Mouse (Mus musculus): ENCODE measurements at regions not wholly inside any gene's neighbourhood (a gene's known extent, or its start where the extent isn't known, plus 50 kb on each side); places are given as distances from the start of the nearest gene placed in this dataset.

GRCm38 (mm10) chr9:94239479-94240241 lies 298.2 kb downstream of the 1190002N15Rik start:
- 79% methylated on average over 8 of the region's 8 CpGs for WGBS
- H3K4me3 ChIP-seq, result no peak overlapping the region
- H3K4me2 ChIP-seq, result no peak overlapping the region
- H3K9ac ChIP-seq, result no peak overlapping the region
- no peaks in the 10 kb centered on the region for H3K27me3 ChIP-seq (replicated peaks)
- H3K4me1 ChIP-seq (replicated peaks), result no peaks in the 10 kb centered on the region
- no peaks in the 10 kb centered on the region for H3K9me3 ChIP-seq (replicated peaks)
- ATAC-seq (ENCODE audit: insufficient number of reproducible peaks, low FRiP score), result no peak
- no peaks in the 10 kb centered on the region for H3K36me3 ChIP-seq
- H3K27ac ChIP-seq (ENCODE audit: poor library complexity, severe bottlenecking), result no peak overlapping the region

GRCm38 (mm10) chr9:94238565-94238964 lies 299.3 kb downstream of the 1190002N15Rik start:
- H3K4me3 ChIP-seq, result no peak overlapping the region
- no peak for ATAC-seq (ENCODE audit: insufficient number of reproducible peaks, low FRiP score)

GRCm38 (mm10) chr9:94229537-94229936 lies 308.3 kb downstream of the 1190002N15Rik start:
- Histone ChIP-seq H3K9me3 (replicated peaks) (no peaks in the 10 kb centered on the region), H3K4me1 (replicated peaks) (no peaks in the 10 kb centered on the region), H3K9ac (no peak overlapping the region), H3K36me3 (no peaks in the 10 kb centered on the region), H3K4me3 (no peak overlapping the region), H3K4me2 (no peak overlapping the region), H3K27ac (ENCODE audit: poor library complexity, severe bottlenecking) (no peak overlapping the region), H3K27me3 (replicated peaks) (no peaks in the 10 kb centered on the region)
- ATAC-seq (ENCODE audit: insufficient number of reproducible peaks, low FRiP score), result no peak
- 73% methylated on average over 2 of the region's 2 CpGs for WGBS

More at GRCm38 (mm10) chr9:94238565-94238964, 299.3 kb downstream of the 1190002N15Rik start:
- Histone ChIP-seq H3K27ac (ENCODE audit: poor library complexity, severe bottlenecking) (no peak overlapping the region), H3K9ac (no peak overlapping the region), H3K36me3 (no peaks in the 10 kb centered on the region), H3K9me3 (replicated peaks) (no peaks in the 10 kb centered on the region), H3K27me3 (replicated peaks) (no peaks in the 10 kb centered on the region), H3K4me2 (no peak overlapping the region), H3K4me1 (replicated peaks) (no peaks in the 10 kb centered on the region)

GRCm38 (mm10) chr9:94219116-94219515 lies 318.8 kb downstream of the 1190002N15Rik start:
- Histone ChIP-seq H3K27me3 (replicated peaks) (no peaks in the 10 kb centered on the region), H3K9ac (no peak overlapping the region), H3K4me3 (no peak overlapping the region), H3K27ac (ENCODE audit: poor library complexity, severe bottlenecking) (no peak overlapping the region), H3K4me1 (replicated peaks) (0 out of 2 replicates have a peak, but pooled peaks cover 7% of the 10 kb centered on the region), H3K9me3 (replicated peaks) (no peaks in the 10 kb centered on the region), H3K36me3 (no peaks in the 10 kb centered on the region), H3K4me2 (no peak overlapping the region)
- 59% methylated on average over 2 of the region's 2 CpGs for WGBS
- no peak for ATAC-seq (ENCODE audit: insufficient number of reproducible peaks, low FRiP score)

- Histone ChIP-seq H3K27me3 (replicated peaks) (no peaks in the 10 kb centered on the region), H3K4me1 (replicated peaks) (0 out of 2 replicates have a peak, but pooled peaks cover 7% of the 10 kb centered on the region), H3K4me2 (no peak overlapping the region), H3K27ac (ENCODE audit: poor library complexity, severe bottlenecking) (no peak overlapping the region), H3K4me3 (no peak overlapping the region), H3K9ac (no peak overlapping the region), H3K36me3 (no peaks in the 10 kb centered on the region), H3K9me3 (replicated peaks) (no peaks in the 10 kb centered on the region)
- ATAC-seq (ENCODE audit: insufficient number of reproducible peaks, low FRiP score), result peak; percentile 36; the same call in 1 of the 2 replicates
- 47% methylated on average over 8 of the region's 8 CpGs for WGBS
These were observed 321.2 kb downstream of the 1190002N15Rik start for GRCm38 (mm10) chr9:94216414-94217279.

- 57% methylated on average over 9 of the region's 9 CpGs for WGBS
- H3K4me1 ChIP-seq (replicated peaks), result peaks cover 11% of the 10 kb centered on the region
- H3K27ac ChIP-seq (ENCODE audit: poor library complexity, severe bottlenecking), result no peak overlapping the region
- H3K9me3 ChIP-seq (replicated peaks), result no peaks in the 10 kb centered on the region
- no peak overlapping the region for H3K9ac ChIP-seq
- no peaks in the 10 kb centered on the region for H3K27me3 ChIP-seq (replicated peaks)
- no peak for ATAC-seq (ENCODE audit: insufficient number of reproducible peaks, low FRiP score)
- H3K36me3 ChIP-seq, result no peaks in the 10 kb centered on the region
- H3K4me3 ChIP-seq, result no peak overlapping the region
- no peak overlapping the region for H3K4me2 ChIP-seq
These were observed 327.2 kb downstream of the 1190002N15Rik start for GRCm38 (mm10) chr9:94210467-94211249.

GRCm38 (mm10) chr9:94208987-94209386 lies 328.9 kb downstream of the 1190002N15Rik start:
- H3K4me3 ChIP-seq, result no peak overlapping the region
- no peaks in the 10 kb centered on the region for H3K9me3 ChIP-seq (replicated peaks)
- no peaks in the 10 kb centered on the region for H3K27me3 ChIP-seq (replicated peaks)
- H3K4me2 ChIP-seq, result no peak overlapping the region
- H3K9ac ChIP-seq, result no peak overlapping the region
- WGBS, result 78% methylated on average over 3 of the region's 3 CpGs
- H3K36me3 ChIP-seq, result no peaks in the 10 kb centered on the region
- no peak for ATAC-seq (ENCODE audit: insufficient number of reproducible peaks, low FRiP score)
- no peak overlapping the region for H3K27ac ChIP-seq (ENCODE audit: poor library complexity, severe bottlenecking)
- H3K4me1 ChIP-seq (replicated peaks), result peaks cover 11% of the 10 kb centered on the region

- Histone ChIP-seq H3K4me1 (replicated peaks) (no peaks in the 10 kb centered on the region), H3K9me3 (replicated peaks) (no peaks in the 10 kb centered on the region), H3K9ac (no peak overlapping the region), H3K27ac (ENCODE audit: poor library complexity, severe bottlenecking) (no peak overlapping the region), H3K4me3 (no peak overlapping the region), H3K36me3 (no peaks in the 10 kb centered on the region), H3K27me3 (replicated peaks) (no peaks in the 10 kb centered on the region), H3K4me2 (no peak overlapping the region)
- no peak for ATAC-seq (ENCODE audit: insufficient number of reproducible peaks, low FRiP score)
- WGBS, result 90% methylated on average over 1 of the region's 1 CpGs
These were observed 337.0 kb downstream of the 1190002N15Rik start for GRCm38 (mm10) chr9:94200892-94201291.

- ATAC-seq (ENCODE audit: insufficient number of reproducible peaks, low FRiP score), result no peak
- Histone ChIP-seq H3K4me3 (no peak overlapping the region), H3K36me3 (no peaks in the 10 kb centered on the region), H3K9me3 (replicated peaks) (no peaks in the 10 kb centered on the region), H3K4me2 (no peak overlapping the region), H3K27ac (ENCODE audit: poor library complexity, severe bottlenecking) (no peak overlapping the region), H3K9ac (no peak overlapping the region), H3K27me3 (replicated peaks) (no peaks in the 10 kb centered on the region), H3K4me1 (replicated peaks) (no peaks in the 10 kb centered on the region)
- 82% methylated on average over 2 of the region's 2 CpGs for WGBS
These were observed 338.0 kb downstream of the 1190002N15Rik start for GRCm38 (mm10) chr9:94199864-94200263.

- no peaks in the 10 kb centered on the region for H3K9me3 ChIP-seq (replicated peaks)
- no peak overlapping the region for H3K4me3 ChIP-seq
- no peak overlapping the region for H3K9ac ChIP-seq
- WGBS, result 76% methylated on average over 3 of the region's 3 CpGs
- no peaks in the 10 kb centered on the region for H3K27me3 ChIP-seq (replicated peaks)
- H3K4me2 ChIP-seq, result no peak overlapping the region
- ATAC-seq (ENCODE audit: insufficient number of reproducible peaks, low FRiP score), result no peak
- no peaks in the 10 kb centered on the region for H3K4me1 ChIP-seq (replicated peaks)
- no peaks in the 10 kb centered on the region for H3K36me3 ChIP-seq
- H3K27ac ChIP-seq (ENCODE audit: poor library complexity, severe bottlenecking), result no peak overlapping the region
These were observed 346.8 kb downstream of the 1190002N15Rik start for GRCm38 (mm10) chr9:94191083-94191482.
